Mouse (Mus musculus) embryonic facial prominence, embryonic 14.5 days (tissue): ENCODE results near the gene Klf11. TPM values are rescaled to one million over a fixed set of nuclear protein-coding genes. Genes with fewer than 3 reads are reported as not detected.
A peak's percentile ranks its signal among the peaks of the same experiment; 100 is the strongest.

Experiments
- ATAC-seq: fragments of 200-750 bp; cut with Nextera tagmentation; 2 replicates; pipeline ENCODE4 v1.8.0; 2017; ENCODE audit warnings: low read depth, moderate number of reproducible peaks, moderate TSS enrichment
- DNase-seq: peaks from one replicate; pipeline ENCODE4 v3.0.0-alpha.2; 2015; ENCODE audit warnings: low spot score
- H3K27ac ChIP-seq: fragments of 300-500 bp; sonication (generic); replicated peaks from 2 replicates; pipeline ENCODE4 v1.5.1; 2014; ENCODE audit warnings: low read depth, mild to moderate bottlenecking, low read length, moderate library complexity
- H3K27me3 ChIP-seq: fragments of 300-500 bp; sonication (generic); replicated peaks from 2 replicates; pipeline ENCODE4 v1.6.1; 2014; ENCODE audit warnings: low read length; ENCODE audit not compliant: control insufficient read depth, insufficient read depth
- H3K36me3 ChIP-seq: fragments of 300-500 bp; sonication (generic); 2 replicates; pipeline ENCODE4 v1.6.1; 2014; ENCODE audit warnings: low read length, mixed read lengths; ENCODE audit not compliant: control insufficient read depth, insufficient read depth
- H3K4me1 ChIP-seq: fragments of 300-500 bp; sonication (generic); 2 replicates; pipeline ENCODE4 v1.6.1; 2014; ENCODE audit warnings: antibody characterized with exemption, low read length; ENCODE audit not compliant: control insufficient read depth, insufficient read depth
- H3K4me2 ChIP-seq: fragments of 300-500 bp; sonication (generic); 2 replicates; pipeline ENCODE4 v1.6.1; 2014; ENCODE audit warnings: low read depth, mild to moderate bottlenecking, low read length, moderate library complexity, mixed read lengths
- H3K4me3 ChIP-seq: fragments of 300-500 bp; sonication (generic); 2 replicates; pipeline ENCODE4 v1.5.1; 2014; ENCODE audit warnings: low read depth, mild to moderate bottlenecking, low read length
- H3K9ac ChIP-seq: fragments of 300-500 bp; sonication (generic); 2 replicates; pipeline ENCODE4 v1.6.1; 2014; ENCODE audit warnings: low read depth, mild to moderate bottlenecking, low read length, moderate library complexity, mixed read lengths
- H3K9me3 ChIP-seq: fragments of 300-500 bp; sonication (generic); 2 replicates; pipeline ENCODE4 v1.6.1; 2016; ENCODE audit warnings: low read length; ENCODE audit not compliant: control insufficient read depth
- WGBS: fragments of 180-500 bp; shearing (Covaris S2); extraction: QIAGEN DNeasy Blood & Tissue Kit; methylation state at CpG from one replicate; pipeline ENCODE4 v1.1.7; 2014; 5-methylcytosine and 5-hydroxymethylcytosine counted together
- polyA plus RNA-seq: library from polyadenylated mRNA; unstranded; fragments of >200 nt; fragmentation: Nextera tagmentation; extraction: Ambion mirVana; gene quantifications from 2 replicates; pipeline ENCODE4 v1.2.1, GENCODE M21; 2014

Gene Klf11
- polyA plus RNA-seq, 1 experiment from 2014 or later, result 12.1 TPM

GRCm38 (mm10) chr12:24703013-24703412, 51.9 kb downstream of the Klf11 start:
- H3K4me3 ChIP-seq, result no peak overlapping the region
- no peaks in the 10 kb centered on the region for H3K9me3 ChIP-seq
- peak; percentile 61 for DNase-seq
- H3K27me3 ChIP-seq, result no peaks in the 10 kb centered on the region
- 74% methylated on average over 3 of the region's 3 CpGs for WGBS
- no peaks in the 10 kb centered on the region for H3K36me3 ChIP-seq
- H3K27ac ChIP-seq, result no peak overlapping the region; the same call in 1 of the 2 replicates
- H3K4me2 ChIP-seq, result no peak overlapping the region
- H3K4me1 ChIP-seq, result peaks cover 8% of the 10 kb centered on the region
- H3K9ac ChIP-seq, result no peak overlapping the region
- no peak for ATAC-seq

DNA sequence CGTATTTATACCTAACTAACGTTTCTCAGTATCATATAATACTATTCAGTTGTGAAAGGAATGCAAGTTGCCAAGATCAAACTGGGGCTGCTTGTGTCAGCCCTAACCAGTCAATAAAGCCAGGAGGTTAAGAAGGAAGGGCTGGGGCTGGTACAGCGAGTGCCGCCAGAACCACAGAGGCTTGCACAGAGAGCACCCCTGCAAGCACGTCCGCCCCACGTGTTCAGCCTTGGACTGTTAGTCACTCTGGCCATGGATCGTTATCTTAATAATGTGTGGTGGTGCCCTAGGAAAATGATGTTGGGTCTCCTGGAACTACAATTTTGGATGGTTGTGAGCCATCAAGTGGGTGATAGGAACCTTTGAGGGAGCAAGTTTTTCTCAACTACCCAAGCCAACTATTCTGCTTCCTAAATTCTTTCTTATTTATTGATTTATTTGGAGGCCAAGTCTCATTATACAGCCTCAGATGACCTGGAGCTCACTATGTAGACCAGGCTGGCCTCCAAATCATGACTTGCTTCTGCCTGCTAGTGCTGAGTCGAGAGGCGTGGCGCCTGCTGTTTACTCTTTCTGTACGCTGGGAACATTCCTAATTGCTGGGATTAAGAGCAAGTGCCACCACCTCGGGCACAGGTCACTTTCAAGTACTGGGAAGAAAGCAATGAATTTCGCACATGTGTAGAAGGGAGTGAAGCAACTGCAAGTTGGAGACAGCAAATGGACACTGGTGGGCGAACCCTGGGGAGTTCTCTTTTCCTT, 54.6 kb downstream of the Klf11 start:
- H3K4me1 ChIP-seq, result peaks cover 12% of the 10 kb centered on the region
- H3K27ac ChIP-seq, result no peak overlapping the region
- no peaks in the 10 kb centered on the region for H3K27me3 ChIP-seq
- 0 out of 2 replicates have a peak, but pooled peaks cover 4% of the 10 kb centered on the region for H3K36me3 ChIP-seq
- no peak overlapping the region for H3K9ac ChIP-seq
- no peak for ATAC-seq
- H3K4me2 ChIP-seq, result no peak overlapping the region
- no peak for DNase-seq
- no peak overlapping the region for H3K4me3 ChIP-seq
- H3K9me3 ChIP-seq, result no peaks in the 10 kb centered on the region
- WGBS, result 80% methylated on average over 15 of the region's 15 CpGs

DNA sequence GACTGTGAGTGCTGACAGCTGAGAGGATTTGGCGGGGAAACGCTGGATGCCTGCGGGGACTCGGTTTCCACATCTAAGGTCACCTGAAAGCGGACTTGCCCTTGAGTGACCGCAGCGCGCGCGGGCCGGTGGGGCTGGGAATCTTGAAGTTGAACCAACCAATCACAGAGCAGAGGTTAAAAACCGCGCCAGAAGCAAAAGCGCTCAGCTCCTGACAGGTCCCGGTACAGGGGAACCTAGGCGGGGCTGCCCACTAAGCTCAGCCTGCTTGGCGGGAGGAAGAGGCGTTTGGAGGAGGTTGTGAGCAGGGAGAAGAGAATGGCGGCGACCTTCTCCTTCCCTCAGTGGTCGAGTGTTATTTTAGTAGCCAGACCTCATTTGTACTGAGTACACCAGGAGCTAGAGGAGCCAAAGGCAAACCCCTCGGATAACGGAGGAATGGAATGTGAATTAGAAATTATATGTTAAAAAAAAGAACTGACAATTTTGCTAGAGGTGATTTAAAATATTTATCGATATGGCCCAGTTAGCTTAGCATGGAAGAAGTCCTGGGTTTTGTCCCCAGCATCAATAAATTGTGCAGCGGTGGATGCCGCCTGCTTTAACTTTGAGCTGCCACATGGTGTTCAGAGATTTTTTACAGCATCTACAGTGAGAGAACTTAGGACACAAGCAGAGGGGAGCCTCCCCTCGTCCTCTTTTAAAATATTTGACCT, 55.8 kb downstream of the Klf11 start:
- DNase-seq (peak; percentile 76), ATAC-seq (no peak)
- Histone ChIP-seq H3K27me3 (no peaks in the 10 kb centered on the region), H3K9ac (peak overlapping the region; percentile 83), H3K9me3 (no peaks in the 10 kb centered on the region), H3K4me3 (peak overlapping the region; percentile 93), H3K36me3 (peaks cover 14% of the 10 kb centered on the region), H3K4me2 (peak overlapping the region; percentile 77), H3K27ac (no peak overlapping the region), H3K4me1 (peaks cover 12% of the 10 kb centered on the region)
- WGBS, result 2% methylated on average over 27 of the region's 27 CpGs

GRCm38 (mm10) chr12:24707480-24707802, 56.4 kb downstream of the Klf11 start:
- Histone ChIP-seq H3K36me3 (peaks cover 19% of the 10 kb centered on the region), H3K4me2 (peak overlapping the region; percentile 77), H3K4me1 (peaks cover 12% of the 10 kb centered on the region), H3K9ac (peak overlapping the region; percentile 83), H3K4me3 (peak overlapping the region; percentile 93), H3K9me3 (no peaks in the 10 kb centered on the region), H3K27me3 (no peaks in the 10 kb centered on the region), H3K27ac (0 out of 2 replicates have a peak overlapping the region, but pooled peaks have one; percentile 6)
- DNase-seq, result no peak
- ATAC-seq, result no peak
- 0% methylated on average over 9 of the region's 9 CpGs for WGBS

DNA sequence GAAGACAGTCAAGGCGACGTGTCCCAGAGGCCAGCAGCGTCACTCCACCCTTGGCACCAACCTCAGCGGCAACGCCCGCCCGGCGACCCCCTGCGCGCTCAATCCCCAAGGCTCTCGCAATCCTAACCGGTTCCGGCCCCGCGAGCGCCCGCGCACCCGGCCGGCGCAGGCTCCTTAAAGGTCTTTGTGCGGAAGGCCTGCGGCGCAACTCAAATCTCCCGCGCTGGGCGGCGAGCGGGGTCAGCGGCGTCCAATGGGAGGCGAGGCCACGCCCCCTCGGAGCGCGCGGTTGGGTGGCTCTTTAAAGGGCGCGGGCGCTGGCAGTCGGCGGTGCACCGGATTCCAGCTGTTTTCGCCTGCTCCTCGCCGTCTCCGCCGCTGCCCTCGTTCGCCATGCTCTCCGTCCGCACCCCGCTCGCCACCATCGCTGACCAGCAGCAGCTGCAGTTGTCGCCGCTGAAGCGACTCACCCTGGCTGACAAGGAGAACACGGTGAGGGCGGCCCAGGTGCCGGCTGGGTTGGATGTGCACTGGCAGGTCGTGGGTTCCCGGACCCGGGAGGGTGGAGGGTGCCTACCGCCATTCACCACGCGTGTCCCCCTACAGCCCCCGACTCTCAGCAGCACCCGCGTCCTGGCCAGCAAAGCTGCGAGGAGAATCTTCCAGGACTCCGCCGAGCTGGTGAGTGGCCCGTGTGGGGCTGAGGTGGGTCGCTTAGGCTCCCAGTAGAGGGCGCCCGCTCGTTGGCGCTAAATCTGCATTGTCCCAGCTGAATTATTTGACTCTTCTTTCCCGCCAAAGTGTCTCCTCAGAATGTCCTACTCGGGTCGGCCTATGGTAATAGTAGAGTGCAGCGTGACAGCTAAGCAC, 57.1 kb downstream of the Klf11 start, which contains the start of gene Rrm2:
TSS of gene Rrm2 (plus strand) at position 288 of the 870 bp plus-strand sequence.
- Histone ChIP-seq H3K4me3 (peak within 1 kb of the TSS; percentile 93), H3K4me2 (peak within 1 kb of the TSS; percentile 77), H3K27me3 (no peaks in the 10 kb centered on the region), H3K4me1 (peaks cover 12% of the 10 kb centered on the region), H3K36me3 (peaks cover 27% of the 10 kb centered on the region), H3K27ac (peak within 1 kb of the TSS; percentile 84), H3K9ac (peak within 1 kb of the TSS; percentile 83), H3K9me3 (no peaks in the 10 kb centered on the region)
- ATAC-seq (peak; percentile 91), DNase-seq (peak; percentile 96)
- WGBS, result 0% methylated on average over 52 of the region's 83 CpGs

GRCm38 (mm10) chr12:24708824-24709218, 57.7 kb downstream of the Klf11 start:
- Histone ChIP-seq H3K27ac (peak overlapping the region; percentile 84), H3K36me3 (peaks cover 30% of the 10 kb centered on the region), H3K4me1 (peaks cover 12% of the 10 kb centered on the region), H3K9ac (peak overlapping the region; percentile 83), H3K4me3 (peak overlapping the region; percentile 93), H3K4me2 (peak overlapping the region; percentile 77), H3K9me3 (no peaks in the 10 kb centered on the region), H3K27me3 (no peaks in the 10 kb centered on the region)
- DNase-seq (no peak), ATAC-seq (no peak)
- WGBS, result under 1% methylated on average over 17 of the region's 17 CpGs

- no peaks in the 10 kb centered on the region for H3K9me3 ChIP-seq
- no peak for ATAC-seq
- 16% methylated on average over 6 of the region's 6 CpGs for WGBS
- H3K36me3 ChIP-seq, result peaks cover 30% of the 10 kb centered on the region
- H3K27me3 ChIP-seq, result no peaks in the 10 kb centered on the region
- H3K27ac ChIP-seq, result peak overlapping the region; percentile 84
- peak overlapping the region; percentile 83 for H3K9ac ChIP-seq
- H3K4me2 ChIP-seq, result peak overlapping the region; percentile 77
- H3K4me1 ChIP-seq, result peaks cover 12% of the 10 kb centered on the region
- H3K4me3 ChIP-seq, result peak overlapping the region; percentile 93
- DNase-seq, result no peak
Observed at GRCm38 (mm10) chr12:24709409-24709808, 58.3 kb downstream of the Klf11 start.

- Histone ChIP-seq H3K27me3 (no peaks in the 10 kb centered on the region), H3K27ac (no peak overlapping the region; the same call in 1 of the 2 replicates), H3K36me3 (peaks cover 30% of the 10 kb centered on the region), H3K9me3 (no peaks in the 10 kb centered on the region), H3K9ac (peak overlapping the region; percentile 83; the same call in 1 of the 2 replicates), H3K4me2 (peak overlapping the region; percentile 77), H3K4me1 (peaks cover 12% of the 10 kb centered on the region), H3K4me3 (peak overlapping the region; percentile 93)
- DNase-seq (peak; percentile 96), ATAC-seq (peak; percentile 45)
- 28% methylated on average over 5 of the region's 5 CpGs for WGBS
Observed at GRCm38 (mm10) chr12:24709831-24710508, 58.9 kb downstream of the Klf11 start.
